Mouse (Mus musculus) MEL (cell line): Measurements from ENCODE around the gene Oscp1. TPM values are rescaled to one million over a fixed set of nuclear protein-coding genes. Genes with fewer than 3 reads are reported as not detected.

Experiments used
- DNase-seq: peaks from one replicate; pipeline ENCODE4 v3.0.0; 2011; ENCODE audit warnings: low read depth, low spot score
- H3K27ac ChIP-seq: 2 replicates; pipeline ENCODE4 v1.5.1; 2012; ENCODE audit warnings: low read depth, mild to moderate bottlenecking, control low read depth, low read length, moderate library complexity; ENCODE audit not compliant: control insufficient read depth
- H3K27me3 ChIP-seq, 2 experiments: fragments of 150-350 bp in 1 of 2; sonication (generic) in 1 of 2; 2 replicates each; pipeline ENCODE4 v1.6.1; 2012; ENCODE audit warnings: low read length in 2 of 2, mild to moderate bottlenecking in 2 of 2, improper control_type of control experiment in 1 of 2, moderate library complexity in 1 of 2; ENCODE audit not compliant: insufficient read depth in 2 of 2, control insufficient read depth in 1 of 2
- H3K36me3 ChIP-seq, 2 experiments: 2 replicates each; pipeline ENCODE4 v1.6.1; 2012 to 2014; ENCODE audit warnings: low read length in 2 of 2, improper control_type of control experiment in 1 of 2, inconsistent platforms in 1 of 2, mild to moderate bottlenecking in 1 of 2; ENCODE audit not compliant: insufficient read depth in 2 of 2, control insufficient read depth in 1 of 2
- H3K4me1 ChIP-seq, 2 experiments: fragments of 150-350 bp in 1 of 2; sonication (generic) in 1 of 2; 2 replicates each; pipeline ENCODE4 v1.6.1; 2012; ENCODE audit warnings: low read length in 2 of 2, improper control_type of control experiment in 1 of 2, mild to moderate bottlenecking in 1 of 2; ENCODE audit not compliant: insufficient read depth in 2 of 2, control insufficient read depth in 1 of 2
- H3K4me3 ChIP-seq, 2 experiments: fragments of 150-350 bp in 1 of 2; sonication (generic) in 1 of 2; 2 replicates each; pipeline ENCODE4 v1.5.1; 2012; ENCODE audit warnings: low read depth in 2 of 2, low read length in 2 of 2, mild to moderate bottlenecking in 2 of 2, moderate library complexity in 2 of 2, control low read depth in 1 of 2, improper control_type of control experiment in 1 of 2; ENCODE audit not compliant: control insufficient read depth in 1 of 2, insufficient read depth in 1 of 2
- H3K79me2 ChIP-seq: 2 replicates; pipeline ENCODE4 v1.6.1; 2012; ENCODE audit warnings: mild to moderate bottlenecking, low read length, moderate library complexity; ENCODE audit not compliant: control insufficient read depth, poor library complexity, insufficient read depth
- H3K9ac ChIP-seq: 2 replicates; pipeline ENCODE4 v1.6.1; 2012; ENCODE audit warnings: low read depth, mild to moderate bottlenecking, control low read depth, low read length, moderate library complexity; ENCODE audit not compliant: control insufficient read depth, poor library complexity, severe bottlenecking
- H3K9me3 ChIP-seq: fragments of 150-350 bp; sonication (generic); replicated peaks from 2 replicates; pipeline ENCODE4 v1.6.1; 2012; ENCODE audit warnings: mild to moderate bottlenecking, low read length, improper control_type of control experiment, moderate library complexity; ENCODE audit not compliant: insufficient read depth
- CTCF ChIP-seq, 3 experiments: IDR thresholded peaks in 2 of 3; conservative IDR thresholded peaks in 1 of 3; 2 replicates each; pipeline ENCODE4 v1.5.1; 2011 to 2012; ENCODE audit warnings: low read length in 3 of 3, low read depth in 2 of 3, mild to moderate bottlenecking in 2 of 3, improper control_type of control experiment in 1 of 3, inconsistent platforms in 1 of 3, mixed read lengths in 1 of 3, moderate library complexity in 1 of 3; ENCODE audit not compliant: control insufficient read depth in 1 of 3, insufficient read depth in 1 of 3, poor library complexity in 1 of 3, severe bottlenecking in 1 of 3
- E2F4 ChIP-seq: IDR thresholded peaks from 2 replicates; pipeline ENCODE4 v1.6.1; 2011; ENCODE audit warnings: low read depth, low read length, improper control_type of control experiment, borderline replicate concordance
- ELF1 ChIP-seq: IDR thresholded peaks from 2 replicates; pipeline ENCODE4 v1.6.1; 2014; ENCODE audit warnings: low read depth, mild to moderate bottlenecking, inconsistent platforms, low read length, improper control_type of control experiment, moderate library complexity
- EP300 ChIP-seq, 2 experiments: IDR thresholded peaks; 2 replicates each; pipeline ENCODE4 v1.6.1; 2011; ENCODE audit warnings: improper control_type of control experiment in 2 of 2, low read length in 2 of 2, low read depth in 1 of 2, mild to moderate bottlenecking in 1 of 2
- ETS1 ChIP-seq: IDR thresholded peaks from 2 replicates; pipeline ENCODE4 v1.6.1; 2012; ENCODE audit warnings: low read depth, mild to moderate bottlenecking, inconsistent platforms, low read length, improper control_type of control experiment, moderate library complexity
- HCFC1 ChIP-seq: IDR thresholded peaks from 2 replicates; pipeline ENCODE4 v1.6.1; 2012; ENCODE audit warnings: low read depth, mild to moderate bottlenecking, inconsistent platforms, low read length, improper control_type of control experiment, moderate library complexity
- KAT2A ChIP-seq: conservative IDR thresholded peaks from 2 replicates; pipeline ENCODE4 v1.6.1; 2012; ENCODE audit warnings: low read depth, low read length, improper control_type of control experiment, inconsistent platforms
- MAFK ChIP-seq: IDR thresholded peaks from 2 replicates; pipeline ENCODE4 v1.6.1; 2011; ENCODE audit warnings: low read depth, mild to moderate bottlenecking, low read length, improper control_type of control experiment, borderline replicate concordance
- MAX ChIP-seq: IDR thresholded peaks from 2 replicates; pipeline ENCODE4 v1.6.1; 2011; ENCODE audit warnings: low read length, improper control_type of control experiment
- MAZ ChIP-seq: IDR thresholded peaks from 2 replicates; pipeline ENCODE4 v1.6.1; 2012; ENCODE audit warnings: low read depth, mild to moderate bottlenecking, inconsistent platforms, low read length, improper control_type of control experiment
- MXI1 ChIP-seq: IDR thresholded peaks from 2 replicates; pipeline ENCODE4 v1.6.1; 2011; ENCODE audit warnings: mild to moderate bottlenecking, low read depth, low read length, improper control_type of control experiment
- MYB ChIP-seq: IDR thresholded peaks from 2 replicates; pipeline ENCODE4 v1.6.1; 2011; ENCODE audit warnings: mild to moderate bottlenecking, low read depth, low read length, improper control_type of control experiment
- NRF1 ChIP-seq: IDR thresholded peaks from 2 replicates; pipeline ENCODE4 v1.6.1; 2014; ENCODE audit warnings: low read depth, mild to moderate bottlenecking, inconsistent platforms, low read length, improper control_type of control experiment, moderate library complexity; ENCODE audit not compliant: poor library complexity, insufficient read depth, severe bottlenecking
- POLR2AphosphoS2 ChIP-seq: IDR thresholded peaks from 2 replicates; pipeline ENCODE4 v1.6.1; 2011; ENCODE audit warnings: low read length, improper control_type of control experiment
- RAD21 ChIP-seq: IDR thresholded peaks from 2 replicates; pipeline ENCODE4 v1.6.1; 2011; ENCODE audit warnings: mild to moderate bottlenecking, low read depth, low read length, improper control_type of control experiment
- RCOR1 ChIP-seq: IDR thresholded peaks from 2 replicates; pipeline ENCODE4 v1.6.1; 2012; ENCODE audit warnings: low read depth, mild to moderate bottlenecking, inconsistent platforms, low read length, improper control_type of control experiment
- SIN3A ChIP-seq: IDR thresholded peaks from 2 replicates; pipeline ENCODE4 v1.6.1; 2012; ENCODE audit warnings: low read length, improper control_type of control experiment, inconsistent platforms
- TBP ChIP-seq: IDR thresholded peaks from 2 replicates; pipeline ENCODE4 v1.8.0; 2011; ENCODE audit warnings: low read depth, low read length, improper control_type of control experiment
- TCF12 ChIP-seq: IDR thresholded peaks from 2 replicates; pipeline ENCODE4 v1.6.1; 2014; ENCODE audit warnings: low read depth, mild to moderate bottlenecking, inconsistent platforms, low read length, improper control_type of control experiment, moderate library complexity
- USF1 ChIP-seq: IDR thresholded peaks from 2 replicates; pipeline ENCODE4 v1.6.1; 2014; ENCODE audit warnings: low read depth, mild to moderate bottlenecking, inconsistent platforms, low read length, improper control_type of control experiment, moderate library complexity
- USF2 ChIP-seq, 2 experiments: IDR thresholded peaks; 2 replicates each; pipeline ENCODE4 v1.6.1; 2011 to 2012; ENCODE audit warnings: improper control_type of control experiment in 2 of 2, low read length in 2 of 2, borderline replicate concordance in 1 of 2, inconsistent platforms in 1 of 2, low read depth in 1 of 2, mild to moderate bottlenecking in 1 of 2; ENCODE audit not compliant: insufficient read depth in 1 of 2
- ZC3H11A ChIP-seq: IDR thresholded peaks from 2 replicates; pipeline ENCODE4 v1.6.1; 2012; ENCODE audit warnings: low read depth, mild to moderate bottlenecking, inconsistent platforms, low read length, improper control_type of control experiment
- ZKSCAN1 ChIP-seq: IDR thresholded peaks from 2 replicates; pipeline ENCODE4 v1.6.1; 2012; ENCODE audit warnings: low read depth, mild to moderate bottlenecking, inconsistent platforms, low read length, improper control_type of control experiment, moderate library complexity
- ZMIZ1 ChIP-seq: IDR thresholded peaks from 2 replicates; pipeline ENCODE4 v1.6.1; 2012; ENCODE audit warnings: low read depth, mild to moderate bottlenecking, inconsistent platforms, low read length, improper control_type of control experiment, moderate library complexity
- ZNF384 ChIP-seq: IDR thresholded peaks from 2 replicates; pipeline ENCODE4 v1.6.1; 2012; ENCODE audit warnings: low read depth, mild to moderate bottlenecking, inconsistent platforms, low read length, improper control_type of control experiment
- polyA plus RNA-seq, 2 experiments: library from polyadenylated mRNA; stranded (reverse) in 1 of 2; unstranded in 1 of 2; fragments of >175 nt in 1 of 2; fragments of >200 nt in 1 of 2; gene quantifications; 2 replicates each; pipeline versions ENCODE4 v1.2.1 to v1.2.4; 2012; ENCODE audit warnings: low replicate concordance in 2 of 2, low read depth in 1 of 2; ENCODE audit not compliant: insufficient read length in 2 of 2, insufficient read depth in 1 of 2, missing spikeins in 1 of 2
- total RNA-seq: library from RNA; depleted of rRNA; stranded (reverse); fragments of 300-350 nt; gene quantifications from 2 replicates; pipeline ENCODE4 v1.2.3, GENCODE M21; 2012

Oscp1 gene
- total and polyA plus RNA-seq, 3 experiments = 5.7 to 7.6 TPM; not detected in 1

DNA sequence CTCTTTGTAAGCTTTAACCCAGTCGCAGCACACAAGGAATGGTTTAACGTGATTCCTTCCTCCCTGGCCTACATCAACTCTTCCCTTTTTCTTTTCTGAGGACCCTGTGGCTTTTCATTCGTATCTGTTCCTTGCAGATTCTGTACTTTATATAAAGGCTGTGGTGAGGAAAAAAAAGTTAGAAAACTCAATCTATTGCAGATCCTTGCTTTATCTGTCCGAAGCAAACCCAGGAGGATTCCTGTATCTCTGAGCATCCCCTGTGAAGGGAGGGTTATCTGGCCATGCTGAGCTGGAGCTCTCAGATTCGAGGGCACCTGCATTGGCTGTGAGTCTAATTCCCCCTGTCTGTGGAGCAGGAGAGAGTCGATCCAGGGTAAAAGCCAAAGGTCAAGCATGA lies 10.5 kb downstream of the Oscp1 start (continued):
- TF ChIP-seq POLR2AphosphoS2 (no peak), RCOR1 (peak; percentile 85), ELF1 (no peak)

DNA sequence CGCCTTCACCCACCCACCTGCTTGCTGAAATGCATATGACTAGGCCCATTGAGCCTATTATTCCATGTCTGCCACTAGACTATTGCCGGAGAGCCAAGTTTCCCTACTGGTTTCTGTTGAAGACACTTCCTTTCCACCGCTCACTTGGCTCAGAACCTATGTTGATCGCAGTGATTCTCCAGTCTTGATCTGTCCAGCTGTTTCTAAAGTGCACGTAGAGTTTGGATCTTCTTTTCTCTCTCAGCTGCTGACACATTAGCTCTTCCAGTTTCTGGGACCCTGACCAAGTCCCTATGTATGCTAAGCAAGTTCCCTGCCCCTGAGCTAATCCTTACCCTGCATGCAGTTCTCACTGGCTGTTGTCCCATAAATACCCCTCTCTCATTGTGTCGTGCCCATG lies 19.5 kb downstream of the Oscp1 start:
- no peak for DNase-seq
- Histone ChIP-seq H3K36me3 (peaks cover 0 to 2% of the 10 kb centered on the region in 2 experiments; a peak in 2 of 4 replicates), H3K27ac (no peak overlapping the region), H3K9ac (no peak overlapping the region), H3K9me3 (no peaks in the 10 kb centered on the region), H3K4me1 (peaks cover 3 to 9% of the 10 kb centered on the region in 2 experiments), H3K27me3 (no peaks in the 10 kb centered on the region), H3K79me2 (no peaks in the 10 kb centered on the region), H3K4me3 (no peak overlapping the region)
- TF ChIP-seq USF1 (no peak), POLR2AphosphoS2 (no peak), RAD21 (no peak), EP300 (IDR thresholded peaks at IDR 0.05; ENCODE audit: low read depth in 1 of 2, low read length in 2 of 2) (no peak), ZNF384 (no peak), MAFK (no peak), ZKSCAN1 (no peak)

DNA sequence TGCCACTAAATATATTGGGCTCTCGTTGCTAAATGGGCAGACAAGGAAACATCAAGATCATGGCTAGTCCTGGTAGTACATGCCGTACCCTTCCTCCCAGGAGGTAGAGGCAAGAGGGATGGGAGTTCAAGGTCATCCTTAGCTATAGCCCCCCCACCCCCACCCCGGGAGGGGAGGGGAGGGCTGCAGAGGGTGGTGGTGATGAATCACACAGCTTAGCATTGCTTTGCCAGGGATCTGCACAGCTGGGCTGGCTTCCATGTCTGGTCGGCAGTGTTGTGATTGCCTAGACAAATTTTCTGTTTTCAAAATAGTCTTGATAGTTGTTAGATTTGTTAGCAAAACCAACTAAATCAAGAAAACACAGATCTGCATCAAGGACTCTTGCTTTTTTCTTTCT lies 20.9 kb downstream of the Oscp1 start:
- no peak for TF ChIP-seq E2F4
- TF ChIP-seq, all 39 proteins: peak for 0
- H3K9me3 ChIP-seq = no peaks in the 10 kb centered on the region
- no peaks in the 10 kb centered on the region for H3K79me2 ChIP-seq
- H3K4me1 ChIP-seq = peaks cover 7 to 23% of the 10 kb centered on the region in 2 experiments
- no peak for DNase-seq
- peaks cover 0 to 8% of the 10 kb centered on the region in 2 experiments; a peak in 2 of 4 replicates for H3K36me3 ChIP-seq
- no peak overlapping the region for H3K9ac ChIP-seq
- H3K27ac ChIP-seq = no peak overlapping the region
- no peak overlapping the region for H3K4me3 ChIP-seq
- no peaks in the 10 kb centered on the region for H3K27me3 ChIP-seq

DNA sequence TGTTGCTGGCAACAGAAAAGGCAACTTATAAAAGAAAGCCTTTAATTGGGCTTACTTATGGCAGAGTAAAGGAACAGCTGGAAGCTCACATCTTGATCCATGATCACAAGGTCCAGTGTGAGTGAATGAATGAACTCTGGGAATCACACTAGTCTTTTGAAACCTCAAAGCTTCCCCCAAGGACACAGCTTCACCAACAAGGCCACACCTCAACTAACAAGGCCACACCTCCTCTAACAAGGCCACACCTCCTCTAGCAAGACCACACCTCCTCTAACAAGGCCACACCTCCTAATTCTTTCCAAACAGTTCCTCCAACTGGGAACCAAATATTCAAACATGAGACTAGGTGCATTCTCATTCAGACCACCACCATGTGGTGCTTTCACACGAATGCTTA lies 23.2 kb downstream of the Oscp1 start:
- Histone ChIP-seq H3K36me3 (peaks cover 0 to 8% of the 10 kb centered on the region in 2 experiments; a peak in 2 of 4 replicates), H3K79me2 (no peaks in the 10 kb centered on the region), H3K4me3 (no peak overlapping the region), H3K9me3 (no peaks in the 10 kb centered on the region), H3K9ac (no peak overlapping the region), H3K27me3 (no peaks in the 10 kb centered on the region), H3K27ac (no peak overlapping the region), H3K4me1 (peaks cover 7 to 23% of the 10 kb centered on the region in 2 experiments)
- no peak for DNase-seq
- TF ChIP-seq ZC3H11A = no peak
- no peak for TF ChIP-seq TBP
- TF ChIP-seq POLR2AphosphoS2 = no peak
- no peak for TF ChIP-seq ZMIZ1
- TF ChIP-seq CTCF (IDR thresholded peaks at IDR 0.05 in 2 of 3, conservative IDR thresholded peaks at IDR 0.05 in 1 of 3; ENCODE audit: control insufficient read depth in 1 of 3, insufficient read depth in 1 of 3, low read depth in 2 of 3, low read length in 3 of 3, poor library complexity in 1 of 3, severe bottlenecking in 1 of 3) = no peak
- TF ChIP-seq HCFC1 = no peak
- no peak for TF ChIP-seq KAT2A
- TF ChIP-seq MYB = no peak
- TF ChIP-seq SIN3A = no peak
- no peak for TF ChIP-seq MAZ
- no peak for TF ChIP-seq NRF1
- TF ChIP-seq MAFK = no peak
- no peak for TF ChIP-seq USF1
- TF ChIP-seq ETS1 = no peak
- no peak for TF ChIP-seq USF2 (IDR thresholded peaks at IDR 0.05; ENCODE audit: borderline replicate concordance in 1 of 2, insufficient read depth in 1 of 2, low read depth in 1 of 2, low read length in 2 of 2)
- no peak for TF ChIP-seq MXI1
- no peak for TF ChIP-seq TCF12
- TF ChIP-seq MAX = no peak
